Mouse (Mus musculus): ENCODE data around the gene Npdc1. TPM values are rescaled to one million over a fixed set of nuclear protein-coding genes. Genes with fewer than 3 reads are reported as not detected.
"Not testable (repeated sequence)": the region's sequence is repeated elsewhere in the genome, so short reads cannot be mapped to it uniquely, and the experiment has no call there.

The Npdc1 gene
- polyA plus RNA-seq, 1 experiment from 2014 or later, result 28.8 TPM

DNA sequence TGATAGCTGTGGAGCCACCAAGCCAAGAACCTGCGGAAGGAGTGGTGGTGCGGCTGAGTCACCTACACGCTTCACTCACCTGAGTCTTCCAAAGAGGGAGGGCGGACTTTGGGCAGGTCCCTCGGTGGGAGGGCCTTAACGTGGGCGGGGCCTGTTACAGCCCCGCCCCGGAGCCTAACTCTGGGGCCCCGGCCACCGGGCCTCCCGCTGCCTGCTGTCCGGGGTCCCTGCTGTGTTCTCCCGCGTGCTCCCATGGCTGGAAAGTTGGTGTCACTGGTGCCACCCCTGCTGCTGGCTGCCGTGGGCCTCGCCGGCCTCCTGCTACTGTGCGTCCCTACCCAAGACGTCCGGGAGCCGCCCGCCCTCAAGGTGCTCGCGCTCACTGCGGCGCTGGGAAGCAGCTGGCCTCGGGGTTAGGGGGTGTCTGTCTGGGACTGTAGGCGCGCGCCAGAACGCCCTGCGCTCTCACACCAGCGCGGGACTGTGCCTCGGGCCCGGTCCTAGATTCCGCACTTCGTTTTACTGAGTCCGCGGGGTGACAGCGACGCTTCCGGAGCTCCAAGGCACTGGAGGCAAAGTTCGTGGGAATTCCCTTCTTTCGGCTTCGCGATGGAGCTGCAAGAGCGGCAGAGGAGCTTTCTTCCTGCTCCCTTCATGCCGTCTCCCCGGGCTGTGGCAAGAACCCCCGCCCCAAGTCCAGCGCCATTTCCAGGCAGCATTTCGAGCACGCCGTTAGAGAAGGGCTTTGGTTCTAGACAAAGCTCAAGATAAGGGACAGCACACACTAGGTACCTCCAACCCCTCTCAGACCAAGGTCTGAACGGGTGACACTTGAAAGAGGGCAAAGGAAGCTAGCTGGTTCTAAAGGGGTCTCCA is 3.2 kb upstream of the Npdc1 start, which contains the start of gene Entpd2:
Gene Entpd2 (plus strand): TSS at position 154 of the 876 bp plus-strand sequence.
- peak within 1 kb of the TSS; percentile 37 for H3K4me3 ChIP-seq
- no peaks in the 10 kb centered on the region for H3K9me3 ChIP-seq (replicated peaks)
- 2% methylated on average over 57 of the region's 57 CpGs for WGBS
- no peaks in the 10 kb centered on the region for H3K36me3 ChIP-seq
- H3K4me2 ChIP-seq, result peak within 1 kb of the TSS; percentile 69
- H3K4me1 ChIP-seq (replicated peaks), result peaks cover 24% of the 10 kb centered on the region
- H3K27me3 ChIP-seq, result peaks cover 80% of the 10 kb centered on the region
- H3K27ac ChIP-seq, result no peak within 1 kb of the TSS
- H3K9ac ChIP-seq, result peak within 1 kb of the TSS; percentile 11; the same call in 1 of the 2 replicates
- ATAC-seq (replicated peaks; ENCODE audit: insufficient number of reproducible peaks, insufficient read depth, low FRiP score, low read depth), result 0 out of 2 replicates have a peak, but pooled peaks have one; percentile 16

DNA sequence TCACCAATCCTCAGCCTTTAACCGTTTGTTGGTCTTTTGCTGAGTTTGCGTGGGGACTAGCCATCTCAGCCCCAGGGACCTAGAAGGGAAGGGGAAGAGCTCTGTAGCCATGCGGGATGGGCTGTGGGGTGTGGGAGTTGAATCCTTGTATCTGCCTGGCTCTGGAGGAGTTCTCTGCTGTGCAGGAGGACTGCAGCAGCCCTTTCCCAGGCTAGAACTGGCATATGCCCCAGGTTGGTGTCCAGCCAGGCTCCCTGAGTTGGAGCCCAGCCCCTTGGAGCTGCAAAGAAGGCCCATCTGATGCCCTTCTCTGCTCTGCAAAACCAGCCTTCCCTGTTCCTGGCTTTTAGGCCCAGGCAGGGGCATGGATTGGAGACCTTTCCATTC is 2.6 kb upstream of the Npdc1 start:
- Histone ChIP-seq H3K4me3 (peak overlapping the region; percentile 37), H3K9me3 (replicated peaks) (no peaks in the 10 kb centered on the region), H3K9ac (no peak overlapping the region), H3K27ac (no peak overlapping the region), H3K36me3 (no peaks in the 10 kb centered on the region), H3K4me2 (peak overlapping the region; percentile 69), H3K27me3 (peaks cover 86% of the 10 kb centered on the region), H3K4me1 (replicated peaks) (peaks cover 24% of the 10 kb centered on the region)
- WGBS, result 35% methylated on average over 3 of the region's 3 CpGs
- ATAC-seq (replicated peaks; ENCODE audit: insufficient number of reproducible peaks, insufficient read depth, low FRiP score, low read depth), result no peak

DNA sequence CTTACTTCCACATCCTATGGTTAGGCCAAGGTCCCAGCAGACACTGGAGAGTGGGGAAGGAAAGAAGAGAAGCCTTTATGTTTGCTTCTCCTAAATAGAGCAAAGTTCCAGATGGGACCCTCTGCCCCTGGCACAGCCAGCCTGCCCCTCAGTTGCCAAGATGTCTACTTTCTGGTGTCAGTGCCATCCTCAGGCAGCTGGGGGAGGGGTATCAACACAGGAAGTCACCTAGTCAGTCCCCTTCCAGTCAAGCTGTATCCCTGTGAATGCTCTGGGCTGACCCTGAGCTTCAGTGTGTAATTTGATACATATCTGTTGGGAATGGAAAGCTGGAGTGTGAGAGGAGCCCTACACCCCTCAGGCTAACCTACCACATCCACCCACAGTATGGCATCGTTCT is 2.1 kb upstream of the Npdc1 start:
- H3K9me3 ChIP-seq (replicated peaks), result no peaks in the 10 kb centered on the region
- H3K27me3 ChIP-seq, result peaks cover 90% of the 10 kb centered on the region
- no peak overlapping the region for H3K27ac ChIP-seq
- H3K4me1 ChIP-seq (replicated peaks), result peaks cover 24% of the 10 kb centered on the region
- WGBS, result 64% methylated on average over 1 of the region's 1 CpGs
- H3K4me3 ChIP-seq, result no peak overlapping the region
- no peak overlapping the region for H3K9ac ChIP-seq
- no peak overlapping the region for H3K4me2 ChIP-seq
- H3K36me3 ChIP-seq, result no peaks in the 10 kb centered on the region
- no peak for ATAC-seq (replicated peaks; ENCODE audit: insufficient number of reproducible peaks, insufficient read depth, low FRiP score, low read depth)

DNA sequence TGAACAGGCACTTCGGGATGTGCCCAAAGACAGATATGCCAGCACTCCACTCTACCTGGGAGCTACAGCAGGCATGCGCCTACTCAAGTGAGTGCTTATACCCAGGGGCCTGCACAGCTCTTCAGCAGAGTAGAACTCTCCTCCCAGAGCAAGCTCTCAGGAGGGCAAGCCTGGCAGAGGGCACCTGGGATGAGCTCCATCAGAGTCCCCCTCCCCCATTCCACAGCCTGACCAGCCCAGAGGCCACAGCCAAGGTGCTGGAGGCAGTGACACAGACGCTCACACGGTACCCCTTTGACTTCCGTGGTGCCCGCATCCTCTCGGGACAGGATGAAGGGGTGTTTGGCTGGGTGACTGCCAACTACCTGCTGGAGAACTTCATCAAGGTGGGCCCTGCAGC is 1.1 kb upstream of the Npdc1 start:
- ATAC-seq (replicated peaks; ENCODE audit: insufficient number of reproducible peaks, insufficient read depth, low FRiP score, low read depth), result no peak
- H3K27me3 ChIP-seq, result peaks cover 92% of the 10 kb centered on the region
- 78% methylated on average over 7 of the region's 7 CpGs for WGBS
- no peak overlapping the region for H3K4me2 ChIP-seq
- no peak overlapping the region for H3K4me3 ChIP-seq
- peaks cover 27% of the 10 kb centered on the region for H3K4me1 ChIP-seq (replicated peaks)
- no peak overlapping the region for H3K9ac ChIP-seq
- H3K36me3 ChIP-seq, result no peaks in the 10 kb centered on the region
- no peak overlapping the region for H3K27ac ChIP-seq
- no peaks in the 10 kb centered on the region for H3K9me3 ChIP-seq (replicated peaks)

DNA sequence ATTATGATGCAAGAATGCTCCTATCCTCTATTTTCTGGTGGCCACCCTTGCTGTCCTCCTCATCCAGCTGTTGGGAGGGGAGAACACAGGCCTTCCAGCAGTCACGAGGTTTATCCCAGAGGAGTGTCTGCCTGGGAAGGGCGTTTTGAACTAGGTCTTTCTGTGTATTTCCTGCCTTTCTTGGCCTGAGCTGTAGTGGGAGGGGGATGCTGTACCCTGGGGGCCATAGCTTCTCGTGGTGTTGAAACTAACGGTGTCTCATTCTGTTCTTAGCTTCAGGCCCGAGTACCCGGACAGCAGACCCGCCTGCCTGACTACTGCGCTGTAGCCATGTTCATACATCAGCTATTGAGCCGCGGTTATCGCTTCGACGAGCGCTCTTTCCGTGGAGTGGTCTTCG is 1.1 kb downstream of the Npdc1 start:
- 17% methylated on average over 16 of the region's 16 CpGs for WGBS
- Histone ChIP-seq H3K27ac (no peak overlapping the region), H3K4me1 (replicated peaks) (peaks cover 22% of the 10 kb centered on the region), H3K36me3 (no peaks in the 10 kb centered on the region), H3K4me3 (peak overlapping the region; percentile 18; the same call in 1 of the 2 replicates), H3K9ac (no peak overlapping the region), H3K4me2 (peak overlapping the region; percentile 44), H3K9me3 (replicated peaks) (no peaks in the 10 kb centered on the region), H3K27me3 (peaks cover 95% of the 10 kb centered on the region)
- ATAC-seq (replicated peaks; ENCODE audit: insufficient number of reproducible peaks, insufficient read depth, low FRiP score, low read depth), result no peak

DNA sequence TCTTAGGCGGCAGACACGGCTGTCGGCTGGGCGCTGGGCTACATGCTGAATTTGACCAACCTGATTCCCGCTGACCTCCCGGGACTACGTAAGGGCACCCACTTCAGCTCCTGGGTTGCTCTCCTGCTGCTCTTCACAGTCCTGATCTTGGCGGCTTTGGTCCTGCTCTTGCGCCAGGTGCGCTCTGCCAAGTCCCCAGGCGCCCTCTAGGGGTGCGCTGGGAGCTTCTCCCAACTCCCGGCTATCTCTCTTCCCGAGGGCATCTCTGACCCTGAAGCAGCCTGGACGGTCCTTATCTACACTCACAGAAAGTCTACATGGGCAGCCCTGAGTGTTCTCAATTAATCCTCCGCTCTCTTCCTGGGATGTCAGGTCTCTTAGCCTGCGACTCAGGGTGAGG is 1.6 kb downstream of the Npdc1 start:
- ATAC-seq (replicated peaks; ENCODE audit: insufficient number of reproducible peaks, insufficient read depth, low FRiP score, low read depth), result no peak
- peak overlapping the region; percentile 18; the same call in 1 of the 2 replicates for H3K4me3 ChIP-seq

DNA sequence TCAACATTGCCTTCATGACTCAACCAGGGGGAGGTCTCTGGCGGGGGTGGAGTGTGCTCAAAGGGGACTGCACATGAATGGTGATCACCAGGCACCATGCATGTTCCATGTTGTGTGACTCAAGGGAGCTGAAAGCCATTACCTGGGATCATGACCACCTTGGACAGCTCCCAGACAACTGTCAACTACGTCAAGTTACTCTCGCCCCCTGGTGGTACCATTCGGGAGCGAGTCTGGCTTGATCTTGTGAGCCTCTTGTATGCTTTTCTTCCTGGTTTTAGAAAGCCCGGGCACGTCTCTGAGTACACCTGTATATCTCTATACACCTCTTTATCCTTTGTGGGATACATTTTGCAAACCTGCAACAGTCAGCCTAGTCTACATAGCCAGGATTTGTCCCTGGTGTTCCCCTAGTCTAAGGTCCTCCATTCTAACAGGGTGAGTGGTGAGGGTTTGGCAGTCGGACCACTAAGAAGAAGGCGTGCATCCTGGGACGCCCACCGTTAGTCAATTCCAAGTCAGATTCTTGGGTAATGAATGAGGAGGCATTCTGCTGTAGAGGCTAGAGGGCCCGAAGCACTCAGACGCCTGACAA is 3.3 kb downstream of the Npdc1 start:
- Histone ChIP-seq H3K4me3 (peak overlapping the region; percentile 60), H3K9me3 (replicated peaks) (no peaks in the 10 kb centered on the region), H3K9ac (peak overlapping the region; percentile 60; the same call in 1 of the 2 replicates), H3K27ac (no peak overlapping the region), H3K36me3 (no peaks in the 10 kb centered on the region), H3K4me1 (replicated peaks) (peaks cover 10% of the 10 kb centered on the region), H3K27me3 (peaks cover 85% of the 10 kb centered on the region), H3K4me2 (peak overlapping the region; percentile 70)
- 2% methylated on average over 13 of the region's 13 CpGs for WGBS
- no peak for ATAC-seq (replicated peaks; ENCODE audit: insufficient number of reproducible peaks, insufficient read depth, low FRiP score, low read depth)

More for the DNA sequence above, 1.6 kb downstream of the Npdc1 start:
- H3K9ac ChIP-seq, result no peak overlapping the region
- peaks cover 18% of the 10 kb centered on the region for H3K4me1 ChIP-seq (replicated peaks)
- H3K27me3 ChIP-seq, result peaks cover 94% of the 10 kb centered on the region
- H3K27ac ChIP-seq, result no peak overlapping the region
- H3K4me2 ChIP-seq, result peak overlapping the region; percentile 44
- H3K36me3 ChIP-seq, result no peaks in the 10 kb centered on the region
- 3% methylated on average over 17 of the region's 17 CpGs for WGBS
- no peaks in the 10 kb centered on the region for H3K9me3 ChIP-seq (replicated peaks)

DNA sequence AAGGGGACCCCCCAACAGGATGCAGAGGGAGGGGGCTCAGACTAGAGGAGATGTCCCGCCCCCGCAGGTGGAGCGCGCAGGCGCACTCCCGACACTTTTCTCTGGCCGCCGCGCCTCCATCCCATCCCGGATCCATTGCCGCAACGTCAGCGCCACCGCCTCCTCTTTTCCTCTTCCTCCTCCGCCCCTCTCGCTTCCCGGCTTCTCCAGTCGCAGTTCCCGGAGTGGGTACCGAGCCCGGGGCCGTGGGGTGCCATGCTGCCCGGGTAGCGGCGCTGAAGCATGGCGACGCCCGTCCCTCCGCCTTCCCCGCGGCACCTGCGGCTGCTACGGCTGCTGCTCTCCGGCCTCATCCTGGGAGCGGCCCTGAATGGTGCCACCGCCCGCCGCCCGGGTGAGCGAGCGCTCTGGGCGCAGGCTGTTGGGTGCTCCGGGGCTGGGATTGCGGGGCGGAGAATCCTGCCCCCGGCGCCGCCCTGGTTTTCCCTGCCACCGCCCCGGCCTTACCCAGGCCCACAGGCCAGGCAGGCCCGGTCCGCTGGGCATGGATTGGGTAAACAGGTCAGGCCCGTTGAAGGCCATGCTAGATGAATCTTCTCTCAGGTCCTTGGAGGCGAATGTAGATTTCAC is 3.9 kb downstream of the Npdc1 start:
- WGBS, result 1% methylated on average over 52 of the region's 54 CpGs
- Histone ChIP-seq H3K4me2 (peak overlapping the region; percentile 70), H3K4me1 (replicated peaks) (peaks cover 10% of the 10 kb centered on the region), H3K27me3 (peaks cover 80% of the 10 kb centered on the region), H3K4me3 (peak overlapping the region; percentile 60), H3K27ac (peak overlapping the region; percentile 4; the same call in 1 of the 2 replicates), H3K36me3 (no peaks in the 10 kb centered on the region), H3K9me3 (replicated peaks) (no peaks in the 10 kb centered on the region), H3K9ac (peak overlapping the region; percentile 60)
- peak; percentile 65; the same call in 1 of the 2 replicates for ATAC-seq (replicated peaks; ENCODE audit: insufficient number of reproducible peaks, insufficient read depth, low FRiP score, low read depth)

DNA sequence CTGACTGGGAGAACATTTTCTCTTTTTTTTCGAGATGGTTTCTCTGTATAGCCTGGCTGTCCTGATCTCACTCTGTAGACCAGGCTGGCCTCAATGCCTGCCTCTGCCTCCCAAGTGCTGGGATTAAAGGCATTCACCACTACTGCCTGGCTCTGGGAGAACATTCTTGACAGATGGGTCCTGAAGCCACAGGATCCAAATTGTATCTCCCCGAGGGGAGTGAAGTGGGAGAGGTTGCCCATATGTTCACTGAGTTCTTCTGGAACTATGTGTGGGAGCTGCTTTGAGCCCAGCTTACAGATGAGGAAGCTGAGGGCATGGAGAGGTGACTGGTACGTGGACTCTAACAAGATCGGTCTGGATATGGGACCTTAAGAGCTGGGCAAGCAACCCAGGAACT is 4.8 kb downstream of the Npdc1 start:
- H3K4me2 ChIP-seq, result peak overlapping the region; percentile 70; the same call in 1 of the 2 replicates
- ATAC-seq (replicated peaks; ENCODE audit: insufficient number of reproducible peaks, insufficient read depth, low FRiP score, low read depth), result no peak
- no peaks in the 10 kb centered on the region for H3K36me3 ChIP-seq
- H3K9ac ChIP-seq, result no peak overlapping the region
- 77% methylated on average over 4 of the region's 4 CpGs for WGBS
- peak overlapping the region; percentile 60 for H3K4me3 ChIP-seq
- H3K27ac ChIP-seq, result no peak overlapping the region
- H3K4me1 ChIP-seq (replicated peaks), result peaks cover 10% of the 10 kb centered on the region
- peaks cover 77% of the 10 kb centered on the region for H3K27me3 ChIP-seq
- H3K9me3 ChIP-seq (replicated peaks), result no peaks in the 10 kb centered on the region

DNA sequence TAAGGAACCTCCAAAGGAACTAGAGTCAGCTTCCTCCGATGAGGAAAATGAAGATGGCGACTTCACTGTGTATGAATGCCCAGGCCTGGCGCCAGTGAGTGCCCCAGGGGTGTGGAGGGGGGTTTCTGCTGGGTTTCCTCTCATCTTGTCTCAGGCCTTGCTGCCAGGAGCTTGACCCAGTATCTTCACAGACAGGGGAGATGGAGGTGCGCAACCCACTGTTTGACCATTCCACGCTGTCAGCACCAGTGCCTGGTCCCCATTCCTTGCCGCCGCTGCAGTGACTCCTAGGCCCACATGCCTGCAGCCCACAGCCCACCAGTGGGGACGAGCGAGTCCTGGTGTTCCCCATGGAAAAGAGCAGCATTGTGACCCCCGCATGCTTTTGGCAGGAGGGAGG is 9.8 kb downstream of the Npdc1 start:
- Histone ChIP-seq H3K36me3 (no peaks in the 10 kb centered on the region), H3K4me3 (no peak overlapping the region), H3K27me3 (peaks cover 37% of the 10 kb centered on the region), H3K4me1 (replicated peaks) (no peaks in the 10 kb centered on the region), H3K9me3 (replicated peaks) (no peaks in the 10 kb centered on the region), H3K27ac (no peak overlapping the region), H3K4me2 (no peak overlapping the region), H3K9ac (no peak overlapping the region)
- 72% methylated on average over 10 of the region's 10 CpGs for WGBS
- no peak for ATAC-seq (replicated peaks; ENCODE audit: insufficient number of reproducible peaks, insufficient read depth, low FRiP score, low read depth)

DNA sequence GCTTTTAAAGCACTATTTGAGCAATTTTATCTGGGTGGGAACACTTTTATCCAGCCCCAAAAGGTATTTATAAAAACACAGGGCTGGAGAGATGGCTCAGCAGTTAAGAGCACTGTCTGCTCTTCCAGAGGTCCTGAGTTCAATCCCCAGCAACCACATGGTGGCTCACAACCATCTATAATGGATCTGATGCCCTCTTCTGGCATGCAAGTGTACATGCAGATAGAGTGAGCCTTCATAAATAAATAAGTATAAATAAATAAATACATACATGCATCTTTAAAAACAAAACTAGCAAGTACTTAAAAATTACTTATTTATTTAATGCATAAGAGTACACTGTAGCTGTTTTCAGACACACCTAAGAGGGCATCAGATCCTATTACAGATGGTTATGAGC is 14.3 kb downstream of the Npdc1 start:
- H3K36me3 ChIP-seq; H3K4me1 ChIP-seq (replicated peaks); H3K27ac ChIP-seq; H3K4me3 ChIP-seq; H3K4me2 ChIP-seq; H3K9ac ChIP-seq; H3K9me3 ChIP-seq (replicated peaks); ATAC-seq (replicated peaks; ENCODE audit: insufficient number of reproducible peaks, insufficient read depth, low FRiP score, low read depth): not testable (repeated sequence)
- peaks cover 13% of the 10 kb centered on the region; the same call in 1 of the 2 replicates for H3K27me3 ChIP-seq

Measured in heart, embryonic 15.5 days (tissue).